Mouse (Mus musculus) cerebral cortex, adult 2 months (tissue): ENCODE results near the gene Gm17387.

Experiments used
- WGBS: fragments of 180-500 bp; shearing (Covaris S2); methylation state at CpG from one replicate; pipeline ENCODE4 v1.1.7; 2018; 5-methylcytosine and 5-hydroxymethylcytosine counted together

The Gm17387 gene

GRCm38 (mm10) chr7:141028831-141029230 lies at the start of gene Gm17387:
Gene Gm17387, plus strand, starts transcription at chr7:141029131.
- 98% methylated on average over 2 of the region's 2 CpGs for WGBS

DNA sequence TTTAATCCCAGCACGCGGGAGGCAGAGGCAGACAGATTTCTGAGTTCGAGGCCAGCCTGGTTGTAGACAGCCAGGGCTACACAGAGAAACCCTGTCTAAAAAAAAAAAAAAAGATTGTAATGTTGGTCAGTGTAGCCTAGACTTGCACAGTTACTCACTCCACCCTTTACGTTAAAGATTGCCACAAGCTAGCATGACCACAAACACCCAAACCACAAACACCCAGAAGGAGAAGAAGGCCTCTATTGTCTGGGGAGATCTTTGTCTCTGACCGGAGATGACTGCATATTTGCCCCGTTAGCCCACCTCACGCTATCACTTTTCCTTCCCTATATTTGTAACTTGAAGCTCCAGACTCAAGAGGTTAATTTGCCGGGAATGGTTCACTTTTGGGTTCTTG lies 47.2 kb upstream of the Gm17387 start:
- 93% methylated on average over 8 of the region's 8 CpGs for WGBS

DNA sequence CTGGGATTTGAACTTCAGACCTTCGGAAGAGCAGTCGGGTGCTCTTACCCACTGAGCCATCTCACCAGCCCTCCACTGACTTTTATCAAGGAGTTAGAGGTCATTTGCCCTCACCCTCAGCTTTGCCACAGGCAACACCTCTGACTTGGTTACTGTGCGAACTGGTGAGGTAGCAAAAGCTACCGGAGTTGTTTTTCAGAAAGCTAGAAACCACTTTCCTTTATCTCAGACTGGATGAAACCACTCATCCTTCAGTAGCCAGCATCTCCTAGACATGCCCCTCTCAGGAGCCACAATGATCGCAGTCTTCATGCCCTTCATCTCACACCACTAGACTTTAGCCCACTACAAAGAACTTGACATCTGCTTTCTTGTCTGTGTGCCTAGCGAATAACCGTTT lies 46.0 kb upstream of the Gm17387 start:
- WGBS, result 92% methylated on average over 7 of the region's 7 CpGs

GRCm38 (mm10) chr7:140987182-140988138 lies 41.5 kb upstream of the Gm17387 start:
- 69% methylated on average over 17 of the region's 17 CpGs for WGBS

GRCm38 (mm10) chr7:140989022-140989421 lies 39.9 kb upstream of the Gm17387 start:
- 67% methylated on average over 4 of the region's 4 CpGs for WGBS

DNA sequence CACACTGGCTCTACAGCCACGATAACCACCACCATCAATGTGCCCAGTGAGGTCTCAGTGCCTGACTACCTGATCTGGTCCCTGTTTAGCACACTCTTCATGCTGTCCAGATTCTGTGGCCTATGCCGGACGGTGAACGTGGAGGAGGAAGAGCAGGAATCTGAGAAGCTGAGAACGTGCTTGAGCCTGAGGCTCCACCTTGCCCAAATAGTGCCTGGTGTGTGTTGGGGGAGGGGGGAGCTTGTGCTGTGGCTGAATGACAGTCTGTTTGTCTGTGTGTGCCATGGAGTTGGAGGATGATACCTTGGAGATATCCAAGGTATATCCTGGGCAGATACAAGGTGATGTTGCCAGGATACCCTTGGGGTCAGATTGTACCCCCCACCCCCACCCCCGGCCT lies 38.7 kb upstream of the Gm17387 start:
- 79% methylated on average over 6 of the region's 6 CpGs for WGBS

GRCm38 (mm10) chr7:140990622-140991021 lies 38.3 kb upstream of the Gm17387 start:
- 70% methylated on average over 5 of the region's 5 CpGs for WGBS

DNA sequence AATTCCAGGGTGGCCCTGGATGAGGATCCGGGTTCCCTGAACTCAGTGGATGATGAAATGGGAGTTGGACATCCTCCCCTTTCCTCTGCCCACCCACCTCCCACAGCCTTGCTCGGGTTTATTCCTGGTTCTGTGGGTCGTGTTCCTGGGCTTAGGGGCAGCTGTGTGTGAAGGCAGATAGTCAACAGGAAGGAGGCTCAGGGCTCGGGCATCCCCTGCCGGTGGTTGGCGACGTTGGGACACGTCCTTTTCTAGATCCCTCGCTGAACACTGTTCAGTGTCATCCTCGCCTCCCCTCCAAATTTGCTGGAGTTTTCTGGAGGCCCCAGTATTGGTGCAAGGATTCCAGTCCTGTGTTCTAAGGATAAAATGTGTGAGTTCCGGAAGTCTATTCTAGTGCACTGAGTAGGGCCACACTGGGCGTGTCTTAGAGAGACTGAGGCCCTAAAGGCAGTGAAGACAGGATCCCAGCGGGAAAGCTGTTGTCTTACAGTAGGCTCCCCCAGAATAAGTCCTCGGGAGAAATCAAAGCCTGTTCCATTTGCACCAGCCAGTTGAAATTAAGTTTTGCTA lies 37.7 kb upstream of the Gm17387 start:
- whole genome bisulfite sequencing, result 83% methylated on average over 14 of the region's 14 CpGs

GRCm38 (mm10) chr7:140997817-140998216 lies 31.1 kb upstream of the Gm17387 start:
- WGBS, result 74% methylated on average over 1 of the region's 1 CpGs

GRCm38 (mm10) chr7:140998853-140999700 lies 29.9 kb upstream of the Gm17387 start:
- WGBS, result 86% methylated on average over 11 of the region's 11 CpGs

DNA sequence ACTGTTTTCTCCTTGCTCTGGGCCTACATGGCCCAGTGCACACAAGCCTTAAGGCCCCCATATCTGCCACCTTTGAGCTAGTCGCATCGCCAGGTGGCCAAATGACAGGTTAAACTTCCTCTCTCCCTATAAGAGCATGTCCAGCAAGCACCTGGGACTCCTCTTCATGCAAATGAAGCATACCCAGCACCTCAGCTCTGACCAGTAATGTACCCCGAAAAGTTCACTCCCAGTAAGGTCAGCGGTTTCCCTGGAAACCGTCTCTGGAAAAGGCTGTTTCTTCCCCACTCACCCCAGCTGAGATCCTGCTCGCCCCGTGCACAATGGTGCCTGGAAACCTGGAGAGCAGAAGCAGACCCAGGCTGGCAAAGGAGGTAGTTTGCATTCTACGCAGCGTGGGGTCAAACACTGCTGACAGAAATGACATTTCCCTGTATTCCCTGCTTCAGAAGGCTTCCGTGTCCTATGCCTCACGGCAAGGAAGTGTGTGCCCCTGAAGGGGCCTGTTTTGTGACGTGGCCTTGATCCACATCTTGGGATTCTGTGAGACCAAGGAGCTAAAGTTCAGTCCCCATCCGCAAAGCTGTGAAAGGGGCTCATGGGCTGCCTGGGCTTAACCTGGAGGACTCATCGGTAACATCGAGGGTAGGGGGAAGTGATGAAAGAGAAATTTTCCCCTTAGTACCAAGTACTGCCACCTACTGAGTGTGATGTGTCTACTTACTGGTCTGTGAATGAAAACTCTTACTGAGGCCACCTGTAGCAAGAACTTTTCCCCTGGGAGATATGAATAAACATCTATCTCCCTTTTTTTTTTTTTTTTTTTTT lies 27.8 kb upstream of the Gm17387 start:
- WGBS, result 83% methylated on average over 15 of the region's 15 CpGs

- 85% methylated on average over 5 of the region's 5 CpGs for WGBS
Measured at GRCm38 (mm10) chr7:141003248-141004010, 25.5 kb upstream of the Gm17387 start.

- WGBS, result 91% methylated on average over 6 of the region's 6 CpGs
Measured at GRCm38 (mm10) chr7:141006446-141006845, 22.5 kb upstream of the Gm17387 start.

GRCm38 (mm10) chr7:141006914-141007313 lies 22.0 kb upstream of the Gm17387 start:
- 32% methylated on average over 5 of the region's 5 CpGs for WGBS

DNA sequence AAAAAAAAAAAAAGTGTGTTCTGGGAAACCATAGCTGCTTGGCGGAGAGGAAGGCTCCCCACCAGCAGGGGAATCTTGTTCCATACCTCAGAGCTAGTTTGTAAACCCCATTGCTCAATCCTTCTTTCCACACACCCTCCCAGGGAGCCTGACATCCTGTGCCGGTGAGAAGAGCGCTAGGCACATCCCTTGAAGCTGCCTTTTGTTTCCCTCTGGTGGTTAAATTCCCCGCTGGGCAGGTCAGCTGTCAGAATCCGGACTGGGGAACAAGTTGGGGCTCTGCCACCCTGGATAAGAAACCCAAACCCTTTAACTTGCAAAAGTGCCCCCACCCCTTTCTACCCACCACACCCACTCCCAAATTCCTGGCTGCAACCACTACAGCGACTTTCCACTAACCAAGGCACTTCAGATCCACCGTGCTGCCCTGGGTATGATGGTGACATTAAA lies 20.6 kb upstream of the Gm17387 start:
- 27% methylated on average over 7 of the region's 7 CpGs for WGBS

DNA sequence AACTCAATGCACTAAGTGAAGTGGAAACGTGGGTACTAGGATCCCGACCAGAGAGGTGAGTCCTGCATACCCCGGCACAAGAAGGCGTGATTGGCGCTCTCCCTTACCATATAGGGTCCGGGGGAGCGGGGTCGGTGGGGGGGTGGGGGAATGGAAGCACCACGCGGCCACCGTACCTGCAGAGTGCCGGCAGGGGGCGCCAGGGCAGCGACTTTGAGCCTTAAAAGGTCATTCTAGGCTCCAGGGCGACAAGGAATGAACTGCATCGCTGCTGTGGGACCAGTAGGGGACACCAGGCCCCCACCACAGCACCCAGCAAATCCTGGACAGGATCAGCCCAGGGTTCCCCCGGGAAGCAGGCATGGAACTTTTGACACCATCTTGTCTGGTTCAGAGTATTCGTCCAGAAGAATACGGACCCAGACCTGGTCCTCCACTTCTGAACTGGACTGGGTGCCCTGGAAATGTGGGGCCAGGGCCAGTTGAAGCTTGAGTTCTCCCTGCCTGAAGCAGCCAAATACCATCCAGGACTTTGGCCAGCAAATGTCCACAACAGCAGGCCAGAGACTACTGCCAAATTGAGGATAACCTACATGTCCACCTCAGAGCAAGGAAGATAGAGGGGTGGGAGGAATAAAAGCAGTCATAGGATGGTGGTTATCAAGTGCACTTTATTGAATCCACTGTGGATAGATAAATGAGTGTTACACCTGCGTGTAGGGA lies 19.8 kb upstream of the Gm17387 start:
- WGBS, result 13% methylated on average over 20 of the region's 20 CpGs

DNA sequence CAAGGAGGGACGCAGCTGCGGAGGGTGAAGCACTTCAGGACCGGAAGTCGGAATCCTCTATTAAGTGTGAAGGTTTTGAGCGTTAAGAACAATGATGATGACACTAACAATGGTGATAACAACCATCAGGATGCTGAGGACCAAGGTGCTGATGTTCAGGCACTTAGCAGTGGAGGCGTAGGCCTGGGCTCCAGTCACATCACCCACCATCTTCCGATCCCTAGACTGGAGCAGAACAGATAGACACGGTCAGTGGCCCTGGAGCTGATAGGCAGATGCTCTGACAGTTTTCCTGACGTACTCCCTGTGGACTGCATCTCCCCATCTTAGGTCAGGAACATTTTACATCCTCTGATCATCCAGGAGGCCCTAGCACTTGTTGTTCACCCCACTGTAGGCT lies 19.3 kb upstream of the Gm17387 start:
- WGBS, result 89% methylated on average over 9 of the region's 9 CpGs

DNA sequence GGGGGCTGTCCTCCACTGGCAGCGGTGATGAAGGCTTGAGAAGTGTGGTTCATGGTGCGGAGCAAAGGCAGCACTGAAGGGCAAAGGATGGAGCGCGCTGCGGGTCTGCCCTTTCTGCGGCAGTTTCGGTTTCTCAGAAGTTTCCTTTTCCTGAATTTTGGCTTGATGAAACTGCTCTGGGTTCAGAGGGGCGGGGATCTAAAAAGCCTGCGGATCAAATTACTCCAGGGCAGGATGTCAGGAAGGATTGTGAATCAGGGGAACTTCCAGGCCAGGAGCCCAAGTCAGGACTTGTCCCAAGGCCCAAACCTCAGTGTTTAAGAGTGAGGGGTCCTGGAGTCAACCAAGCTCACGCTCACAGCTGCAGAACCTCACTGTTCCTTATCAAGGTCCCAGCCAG lies 18.3 kb upstream of the Gm17387 start, which contains the start of gene Ifitm3:
Gene Ifitm3, minus strand, starts transcription at position 178 of the 400 bp plus-strand sequence.
- whole genome bisulfite sequencing, result 52% methylated on average over 10 of the region's 10 CpGs

GRCm38 (mm10) chr7:141011238-141011770 lies 17.6 kb upstream of the Gm17387 start:
- WGBS, result 99% methylated on average over 7 of the region's 7 CpGs
